Mouse (Mus musculus) brain, embryonic 14.5 days (tissue): ENCODE measurements around the gene Rbm47.

Experiments
- CTCF ChIP-seq: fragments of 200-500 bp; IDR thresholded peaks from 2 replicates; pipeline ENCODE4 v1.5.1; 2012; ENCODE audit warnings: inconsistent platforms, mild to moderate bottlenecking, moderate library complexity, borderline replicate concordance; ENCODE audit not compliant: insufficient read depth, insufficient read length; ENCODE audit errors: extremely low read depth
- POLR2A ChIP-seq: fragments of 200-500 bp; IDR thresholded peaks from 2 replicates; pipeline ENCODE4 v1.6.1; 2012; ENCODE audit warnings: mild to moderate bottlenecking, inconsistent platforms, borderline replicate concordance; ENCODE audit not compliant: poor library complexity, insufficient read depth, insufficient read length, severe bottlenecking; ENCODE audit errors: extremely low read depth

GRCm38 (mm10) chr5:66062930-66063220 lies 110.0 kb downstream of the Rbm47 start:
- TF ChIP-seq CTCF (no peak), POLR2A (no peak)
